Mouse (Mus musculus) limb, embryonic 14.5 days (tissue): ENCODE results near the gene 4921530L21Rik. TPM values are rescaled to one million over a fixed set of nuclear protein-coding genes. Genes with fewer than 3 reads are reported as not detected.

Source experiments
- ATAC-seq: fragments of 200-750 bp; cut with Nextera tagmentation; 2 replicates; pipeline ENCODE4 v1.8.0; 2017; ENCODE audit warnings: low read depth, moderate number of reproducible peaks, moderate TSS enrichment; ENCODE audit not compliant: low FRiP score
- DNase-seq: peaks from one replicate; pipeline ENCODE4 v3.0.0-alpha.2; 2015; ENCODE audit warnings: low spot score
- H3K27ac ChIP-seq: fragments of 300-500 bp; sonication (generic); replicated peaks from 2 replicates; pipeline ENCODE4 v1.5.1; 2014; ENCODE audit warnings: low read depth, mild to moderate bottlenecking, low read length, moderate library complexity, mixed read lengths
- H3K27me3 ChIP-seq: fragments of 300-500 bp; sonication (generic); 2 replicates; pipeline ENCODE4 v1.6.1; 2014; ENCODE audit warnings: low read length, mixed read lengths; ENCODE audit not compliant: control insufficient read depth, insufficient read depth
- H3K36me3 ChIP-seq: fragments of 300-500 bp; sonication (generic); 2 replicates; pipeline ENCODE4 v1.6.1; 2014; ENCODE audit warnings: mild to moderate bottlenecking, low read length, moderate library complexity, mixed read lengths; ENCODE audit not compliant: control insufficient read depth, insufficient read depth
- H3K4me1 ChIP-seq: fragments of 300-500 bp; sonication (generic); 2 replicates; pipeline ENCODE4 v1.6.1; 2014; ENCODE audit warnings: antibody characterized with exemption, low read length, mixed read lengths; ENCODE audit not compliant: control insufficient read depth, insufficient read depth
- H3K4me2 ChIP-seq: fragments of 300-500 bp; sonication (generic); replicated peaks from 2 replicates; pipeline ENCODE4 v1.6.1; 2014; ENCODE audit warnings: low read depth, mild to moderate bottlenecking, low read length, moderate library complexity; ENCODE audit not compliant: severe bottlenecking
- H3K4me3 ChIP-seq: fragments of 300-500 bp; sonication (generic); replicated peaks from 2 replicates; pipeline ENCODE4 v1.5.1; 2014; ENCODE audit warnings: low read length
- H3K9ac ChIP-seq: fragments of 300-500 bp; sonication (generic); 2 replicates; pipeline ENCODE4 v1.6.1; 2014; ENCODE audit warnings: mild to moderate bottlenecking, low read depth, low read length, moderate library complexity; ENCODE audit not compliant: severe bottlenecking
- H3K9me3 ChIP-seq: fragments of 300-500 bp; sonication (generic); 2 replicates; pipeline ENCODE4 v1.6.1; 2016; ENCODE audit warnings: low read length; ENCODE audit not compliant: control insufficient read depth
- POLR2A ChIP-seq: fragments of 200-500 bp; IDR thresholded peaks from 2 replicates; pipeline ENCODE4 v1.8.0; 2012; ENCODE audit warnings: inconsistent platforms, mild to moderate bottlenecking, moderate library complexity, borderline replicate concordance; ENCODE audit not compliant: insufficient read depth, insufficient read length; ENCODE audit errors: extremely low read depth
- WGBS: fragments of 180-500 bp; shearing (Covaris S2); extraction: QIAGEN DNeasy Blood & Tissue Kit; methylation state at CpG from one replicate; pipeline ENCODE4 v1.1.7; 2014; 5-methylcytosine and 5-hydroxymethylcytosine counted together
- polyA plus RNA-seq, 2 experiments: library from polyadenylated mRNA; depleted of rRNA in 1 of 2; stranded (reverse) in 1 of 2; unstranded in 1 of 2; fragments of >200 nt; fragmentation: Nextera tagmentation in 1 of 2; extraction: Ambion mirVana in 1 of 2; gene quantifications; 2 replicates each; pipeline versions ENCODE4 v1.2.1 to v1.2.3; 2012 to 2014

4921530L21Rik gene
- polyA plus RNA-seq, 2 experiments: not detected

GRCm38 (mm10) chr14:95927810-95928785, 47.0 kb downstream of the 4921530L21Rik start:
- no peak overlapping the region for H3K27ac ChIP-seq
- DNase-seq (peak; percentile 6), ATAC-seq (no peak)
- no peaks in the 10 kb centered on the region for H3K36me3 ChIP-seq
- WGBS: 76% methylated on average over 3 of the region's 3 CpGs
- no peaks in the 10 kb centered on the region for H3K27me3 ChIP-seq
- no peaks in the 10 kb centered on the region for H3K4me1 ChIP-seq
- H3K4me3 ChIP-seq: no peak overlapping the region
- no peak overlapping the region for H3K4me2 ChIP-seq
- H3K9ac ChIP-seq: no peak overlapping the region
- H3K9me3 ChIP-seq: no peaks in the 10 kb centered on the region
- TF ChIP-seq POLR2A: no peak
